Mouse (Mus musculus) midbrain, embryonic 12.5 days (tissue): ENCODE measurements around the gene Akap13. TPM values are rescaled to one million over a fixed set of nuclear protein-coding genes. Genes with fewer than 3 reads are reported as not detected.

Experiments
- ATAC-seq: fragments of 200-750 bp; cut with Nextera tagmentation; 2 replicates; pipeline ENCODE4 v1.8.0; 2017; ENCODE audit warnings: low read depth, moderate TSS enrichment, moderate library complexity; ENCODE audit not compliant: low FRiP score
- H3K27ac ChIP-seq: fragments of 300-500 bp; sonication (generic); replicated peaks from 2 replicates; pipeline ENCODE4 v1.5.1; 2016; ENCODE audit warnings: mild to moderate bottlenecking
- H3K27me3 ChIP-seq: fragments of 300-500 bp; sonication (generic); 2 replicates; pipeline ENCODE4 v1.6.1; 2016; ENCODE audit warnings: mild to moderate bottlenecking
- H3K36me3 ChIP-seq: fragments of 300-500 bp; sonication (generic); 2 replicates; pipeline ENCODE4 v1.6.1; 2016
- H3K4me1 ChIP-seq: fragments of 300-500 bp; sonication (generic); 2 replicates; pipeline ENCODE4 v1.6.1; 2016
- H3K4me2 ChIP-seq: fragments of 300-500 bp; sonication (generic); replicated peaks from 2 replicates; pipeline ENCODE4 v1.6.1; 2016; ENCODE audit warnings: mild to moderate bottlenecking, moderate library complexity
- H3K4me3 ChIP-seq: fragments of 300-500 bp; sonication (generic); 2 replicates; pipeline ENCODE4 v1.5.1; 2016; ENCODE audit warnings: mild to moderate bottlenecking
- H3K9ac ChIP-seq: fragments of 300-500 bp; sonication (generic); replicated peaks from 2 replicates; pipeline ENCODE4 v1.6.1; 2016; ENCODE audit warnings: mild to moderate bottlenecking, moderate library complexity
- H3K9me3 ChIP-seq: fragments of 300-500 bp; sonication (generic); 2 replicates; pipeline ENCODE4 v1.6.1; 2016; ENCODE audit warnings: mild to moderate bottlenecking
- WGBS: fragments of 180-500 bp; shearing (Covaris S2); methylation state at CpG from one replicate; pipeline ENCODE4 v1.1.7; 2016; 5-methylcytosine and 5-hydroxymethylcytosine counted together
- polyA plus RNA-seq: library from polyadenylated mRNA; unstranded; fragments of >200 nt; fragmentation: Nextera tagmentation; extraction: Ambion mirVana; gene quantifications from 2 replicates; pipeline ENCODE4 v1.2.1, GENCODE M21; 2016

Akap13 gene
- polyA plus RNA-seq, 1 experiment from 2014 or later: 32.9 TPM

- Histone ChIP-seq H3K27me3 (no peaks in the 10 kb centered on the region), H3K9ac (no peak overlapping the region), H3K36me3 (no peaks in the 10 kb centered on the region), H3K4me2 (no peak overlapping the region), H3K9me3 (no peaks in the 10 kb centered on the region), H3K4me3 (no peak overlapping the region), H3K4me1 (no peaks in the 10 kb centered on the region), H3K27ac (no peak overlapping the region)
- no peak for ATAC-seq
These were observed 98.3 kb downstream of the Akap13 start for GRCm38 (mm10) chr7:75553667-75554045.

- Histone ChIP-seq H3K9ac (no peak overlapping the region), H3K4me1 (no peaks in the 10 kb centered on the region)
- ATAC-seq: no peak
These were observed 98.7 kb downstream of the Akap13 start for GRCm38 (mm10) chr7:75554065-75554464.

GRCm38 (mm10) chr7:75555940-75556339, 100.6 kb downstream of the Akap13 start:
- Histone ChIP-seq H3K27me3 (no peaks in the 10 kb centered on the region), H3K4me1 (no peaks in the 10 kb centered on the region), H3K4me3 (no peak overlapping the region), H3K9ac (no peak overlapping the region), H3K4me2 (no peak overlapping the region), H3K36me3 (no peaks in the 10 kb centered on the region), H3K9me3 (no peaks in the 10 kb centered on the region), H3K27ac (no peak overlapping the region)
- WGBS: 71% methylated on average over 6 of the region's 6 CpGs
- no peak for ATAC-seq

More at GRCm38 (mm10) chr7:75554065-75554464, 98.7 kb downstream of the Akap13 start:
- Histone ChIP-seq H3K9me3 (no peaks in the 10 kb centered on the region), H3K4me3 (no peak overlapping the region), H3K27ac (no peak overlapping the region), H3K36me3 (no peaks in the 10 kb centered on the region), H3K27me3 (no peaks in the 10 kb centered on the region), H3K4me2 (no peak overlapping the region)

- no peak for ATAC-seq
- Histone ChIP-seq H3K9me3 (no peaks in the 10 kb centered on the region), H3K4me3 (no peak overlapping the region), H3K4me2 (no peak overlapping the region), H3K27ac (no peak overlapping the region), H3K36me3 (no peaks in the 10 kb centered on the region), H3K27me3 (no peaks in the 10 kb centered on the region), H3K4me1 (no peaks in the 10 kb centered on the region), H3K9ac (no peak overlapping the region)
- 100% methylated on average over 1 of the region's 1 CpGs for WGBS
These were observed 102.9 kb downstream of the Akap13 start for GRCm38 (mm10) chr7:75558225-75558624.

GRCm38 (mm10) chr7:75559119-75559518, 103.8 kb downstream of the Akap13 start:
- no peak overlapping the region for H3K27ac ChIP-seq
- no peak overlapping the region for H3K4me3 ChIP-seq
- H3K9ac ChIP-seq: no peak overlapping the region
- H3K4me1 ChIP-seq: no peaks in the 10 kb centered on the region
- H3K4me2 ChIP-seq: no peak overlapping the region
- H3K27me3 ChIP-seq: no peaks in the 10 kb centered on the region
- ATAC-seq: no peak
- WGBS: 66% methylated on average over 4 of the region's 4 CpGs
- H3K9me3 ChIP-seq: no peaks in the 10 kb centered on the region
- no peaks in the 10 kb centered on the region for H3K36me3 ChIP-seq

GRCm38 (mm10) chr7:75559915-75560314, 104.6 kb downstream of the Akap13 start:
- H3K27ac ChIP-seq: no peak overlapping the region
- no peak for ATAC-seq
- H3K9me3 ChIP-seq: no peaks in the 10 kb centered on the region
- no peaks in the 10 kb centered on the region for H3K4me1 ChIP-seq
- H3K4me3 ChIP-seq: no peak overlapping the region
- no peak overlapping the region for H3K9ac ChIP-seq
- no peak overlapping the region for H3K4me2 ChIP-seq
- 92% methylated on average over 4 of the region's 4 CpGs for WGBS
- H3K27me3 ChIP-seq: no peaks in the 10 kb centered on the region
- H3K36me3 ChIP-seq: no peaks in the 10 kb centered on the region

GRCm38 (mm10) chr7:75560566-75560965, 105.2 kb downstream of the Akap13 start:
- no peak overlapping the region for H3K4me2 ChIP-seq
- H3K9me3 ChIP-seq: no peaks in the 10 kb centered on the region
- H3K27me3 ChIP-seq: no peaks in the 10 kb centered on the region
- no peaks in the 10 kb centered on the region for H3K4me1 ChIP-seq
- H3K27ac ChIP-seq: no peak overlapping the region
- 96% methylated on average over 2 of the region's 2 CpGs for WGBS
- no peaks in the 10 kb centered on the region for H3K36me3 ChIP-seq
- no peak overlapping the region for H3K4me3 ChIP-seq
- no peak for ATAC-seq
- H3K9ac ChIP-seq: no peak overlapping the region

- no peaks in the 10 kb centered on the region for H3K4me1 ChIP-seq
- H3K27ac ChIP-seq: no peak overlapping the region
- 93% methylated on average over 1 of the region's 1 CpGs for WGBS
- H3K4me2 ChIP-seq: no peak overlapping the region
- H3K4me3 ChIP-seq: no peak overlapping the region
- H3K36me3 ChIP-seq: no peaks in the 10 kb centered on the region
- no peaks in the 10 kb centered on the region for H3K9me3 ChIP-seq
- no peak for ATAC-seq
- H3K27me3 ChIP-seq: no peaks in the 10 kb centered on the region
- H3K9ac ChIP-seq: no peak overlapping the region
These were observed 105.8 kb downstream of the Akap13 start for GRCm38 (mm10) chr7:75561134-75561533.

- H3K4me3 ChIP-seq: no peak overlapping the region
- 87% methylated on average over 4 of the region's 4 CpGs for WGBS
These were observed 112.9 kb downstream of the Akap13 start for GRCm38 (mm10) chr7:75568276-75568675.

GRCm38 (mm10) chr7:75568883-75569282, 113.5 kb downstream of the Akap13 start:
- Histone ChIP-seq H3K9me3 (no peaks in the 10 kb centered on the region), H3K27ac (no peak overlapping the region), H3K4me2 (no peak overlapping the region), H3K36me3 (no peaks in the 10 kb centered on the region), H3K27me3 (no peaks in the 10 kb centered on the region), H3K4me1 (no peaks in the 10 kb centered on the region), H3K9ac (no peak overlapping the region), H3K4me3 (no peak overlapping the region)
- no peak for ATAC-seq

More at GRCm38 (mm10) chr7:75568276-75568675, 112.9 kb downstream of the Akap13 start:
- H3K4me2 ChIP-seq: no peak overlapping the region
- no peaks in the 10 kb centered on the region for H3K27me3 ChIP-seq
- no peaks in the 10 kb centered on the region for H3K4me1 ChIP-seq
- no peaks in the 10 kb centered on the region for H3K36me3 ChIP-seq
- no peaks in the 10 kb centered on the region for H3K9me3 ChIP-seq
- no peak overlapping the region for H3K27ac ChIP-seq
- no peak for ATAC-seq
- no peak overlapping the region for H3K9ac ChIP-seq

GRCm38 (mm10) chr7:75570218-75570617, 114.9 kb downstream of the Akap13 start:
- Histone ChIP-seq H3K27ac (no peak overlapping the region), H3K27me3 (no peaks in the 10 kb centered on the region), H3K36me3 (no peaks in the 10 kb centered on the region), H3K4me2 (no peak overlapping the region), H3K4me1 (no peaks in the 10 kb centered on the region), H3K4me3 (no peak overlapping the region), H3K9ac (no peak overlapping the region), H3K9me3 (no peaks in the 10 kb centered on the region)
- no peak for ATAC-seq
- 92% methylated on average over 3 of the region's 3 CpGs for WGBS

GRCm38 (mm10) chr7:75571078-75571477, 115.7 kb downstream of the Akap13 start:
- ATAC-seq: no peak
- Histone ChIP-seq H3K27ac (no peak overlapping the region), H3K9me3 (no peaks in the 10 kb centered on the region), H3K4me1 (no peaks in the 10 kb centered on the region), H3K36me3 (no peaks in the 10 kb centered on the region), H3K4me3 (no peak overlapping the region), H3K9ac (no peak overlapping the region), H3K27me3 (no peaks in the 10 kb centered on the region), H3K4me2 (no peak overlapping the region)
- 73% methylated on average over 2 of the region's 2 CpGs for WGBS

- Histone ChIP-seq H3K9me3 (no peaks in the 10 kb centered on the region), H3K4me3 (no peak overlapping the region), H3K9ac (no peak overlapping the region), H3K27me3 (no peaks in the 10 kb centered on the region), H3K4me1 (no peaks in the 10 kb centered on the region), H3K27ac (no peak overlapping the region), H3K4me2 (no peak overlapping the region), H3K36me3 (no peaks in the 10 kb centered on the region)
- no peak for ATAC-seq
- 85% methylated on average over 4 of the region's 4 CpGs for WGBS
These were observed 116.8 kb downstream of the Akap13 start for GRCm38 (mm10) chr7:75572127-75572526.
